Mouse (Mus musculus) liver, postnatal 0 days (tissue): ENCODE data around the gene 1110008P14Rik. TPM values are rescaled to one million over a fixed set of nuclear protein-coding genes. Genes with fewer than 3 reads are reported as not detected.
A peak's percentile ranks its signal among the peaks of the same experiment; 100 is the strongest.

Source experiments
- ATAC-seq: fragments of 200-750 bp; cut with Nextera tagmentation; 2 replicates; pipeline ENCODE4 v1.8.0; 2017; ENCODE audit warnings: mild to moderate bottlenecking, moderate library complexity
- DNase-seq: peaks from one replicate; pipeline ENCODE4 v3.0.0-alpha.2; 2016
- H3K27ac ChIP-seq: fragments of 300-500 bp; sonication (generic); 2 replicates; pipeline ENCODE4 v1.5.1; 2014; ENCODE audit warnings: antibody characterized with exemption, moderate library complexity, mild to moderate bottlenecking, low read depth
- H3K27me3 ChIP-seq: fragments of 300-500 bp; sonication (generic); 2 replicates; pipeline ENCODE4 v1.6.1; 2014; ENCODE audit warnings: low read length, control low read depth, mixed read lengths; ENCODE audit not compliant: insufficient read depth
- H3K36me3 ChIP-seq: fragments of 300-500 bp; sonication (generic); replicated peaks from 2 replicates; pipeline ENCODE4 v1.6.1; 2014; ENCODE audit warnings: mild to moderate bottlenecking, control low read depth, low read length, moderate library complexity, mixed read lengths; ENCODE audit not compliant: insufficient read depth
- H3K4me1 ChIP-seq: fragments of 300-500 bp; sonication (generic); 2 replicates; pipeline ENCODE4 v1.6.1; 2014; ENCODE audit warnings: antibody characterized with exemption, mild to moderate bottlenecking, control low read depth; ENCODE audit not compliant: insufficient read depth
- H3K4me2 ChIP-seq: fragments of 300-500 bp; sonication (generic); 2 replicates; pipeline ENCODE4 v1.6.1; 2014; ENCODE audit warnings: low read depth, mild to moderate bottlenecking, low read length, moderate library complexity, mixed read lengths
- H3K4me3 ChIP-seq: fragments of 300-500 bp; sonication (generic); 2 replicates; pipeline ENCODE4 v1.5.1; 2014; ENCODE audit warnings: low read depth, low read length
- H3K9ac ChIP-seq: fragments of 300-500 bp; sonication (generic); replicated peaks from 2 replicates; pipeline ENCODE4 v1.6.1; 2014; ENCODE audit warnings: mild to moderate bottlenecking, moderate library complexity
- H3K9me3 ChIP-seq: fragments of 300-500 bp; sonication (generic); 2 replicates; pipeline ENCODE4 v1.6.1; 2016; ENCODE audit warnings: mild to moderate bottlenecking, control low read depth, low read length, mixed read lengths
- CTCF ChIP-seq: sonication (generic); IDR thresholded peaks from 2 replicates; pipeline ENCODE4 v1.5.1; 2016; ENCODE audit warnings: antibody characterized with exemption, low read depth
- EP300 ChIP-seq: IDR thresholded peaks from 2 replicates; pipeline ENCODE4 v1.6.1; 2016; ENCODE audit warnings: antibody characterized with exemption, low read depth, mild to moderate bottlenecking
- WGBS: fragments of 180-500 bp; shearing (Covaris S2); extraction: QIAGEN DNeasy Blood & Tissue Kit; methylation state at CpG from one replicate; pipeline ENCODE4 v1.1.7; 2014; ENCODE audit not compliant: insufficient replicate concordance; 5-methylcytosine and 5-hydroxymethylcytosine counted together
- polyA plus RNA-seq: library from polyadenylated mRNA; unstranded; fragments of >200 nt; fragmentation: Nextera tagmentation; extraction: Ambion mirVana; gene quantifications from 2 replicates; pipeline ENCODE4 v1.2.1, GENCODE M21; 2015

1110008P14Rik gene
- polyA plus RNA-seq, 1 experiment from 2014 or later: 32.2 TPM

DNA sequence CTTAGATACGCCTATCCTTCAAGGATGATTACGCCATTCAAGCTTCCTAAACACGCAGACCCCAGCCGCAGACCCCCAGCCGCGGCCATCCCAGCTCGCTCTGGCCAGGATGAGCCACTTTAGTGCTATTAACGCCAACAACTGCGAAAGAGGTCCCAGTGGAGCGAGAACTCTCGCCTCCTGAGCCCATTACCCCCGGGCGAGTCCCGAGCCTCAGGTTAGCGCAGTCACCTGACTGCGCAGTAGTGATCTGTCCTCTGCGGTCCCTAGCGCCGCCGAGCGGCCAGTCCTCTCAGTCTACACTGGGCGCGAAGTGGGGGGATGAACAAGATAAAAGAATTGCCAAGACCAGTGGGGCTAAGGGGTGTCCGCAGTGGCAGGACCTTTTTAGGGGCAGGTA lies 20.3 kb downstream of the 1110008P14Rik start:
- no peaks in the 10 kb centered on the region for H3K27me3 ChIP-seq
- peak; percentile 83 for DNase-seq
- H3K4me2 ChIP-seq: peak overlapping the region; percentile 80
- peaks cover 27% of the 10 kb centered on the region for H3K4me1 ChIP-seq
- H3K36me3 ChIP-seq: peaks cover 9% of the 10 kb centered on the region
- H3K27ac ChIP-seq: peak overlapping the region; percentile 50
- H3K9me3 ChIP-seq: no peaks in the 10 kb centered on the region
- peak overlapping the region; percentile 51 for H3K4me3 ChIP-seq
- H3K9ac ChIP-seq: peak overlapping the region; percentile 51
- peak; percentile 59 for ATAC-seq
- TF ChIP-seq EP300 (no peak), CTCF (peak; percentile 79)
- under 1% methylated on average over 24 of the region's 24 CpGs for WGBS

DNA sequence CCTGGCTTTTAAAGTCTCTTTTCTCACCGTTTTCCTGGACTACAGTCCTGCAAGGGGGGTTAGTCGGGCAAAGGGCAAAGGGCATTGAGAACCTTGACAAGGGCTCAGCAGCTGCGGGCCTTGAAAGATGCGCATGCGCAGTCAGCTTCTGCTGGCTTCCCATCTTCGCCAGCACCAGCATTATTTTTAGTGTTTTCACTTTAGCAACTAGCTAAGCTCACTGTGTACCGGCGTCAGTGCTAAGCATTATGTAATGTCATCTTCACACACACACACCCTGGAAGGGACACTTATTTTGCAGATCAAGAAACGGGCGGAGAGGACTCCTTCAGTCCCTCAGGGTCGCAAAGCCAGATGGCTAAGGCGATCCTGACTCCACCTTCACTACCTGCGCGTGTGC lies 21.0 kb downstream of the 1110008P14Rik start:
- Histone ChIP-seq H3K4me1 (peaks cover 27% of the 10 kb centered on the region), H3K9me3 (no peaks in the 10 kb centered on the region), H3K27ac (peak overlapping the region; percentile 50), H3K4me3 (peak overlapping the region; percentile 51), H3K27me3 (no peaks in the 10 kb centered on the region), H3K4me2 (peak overlapping the region; percentile 80), H3K9ac (peak overlapping the region; percentile 51), H3K36me3 (peaks cover 6% of the 10 kb centered on the region)
- DNase-seq: peak; percentile 82
- no peak for ATAC-seq
- no peak for TF ChIP-seq EP300
- TF ChIP-seq CTCF: no peak
- 5% methylated on average over 14 of the region's 14 CpGs for WGBS

DNA sequence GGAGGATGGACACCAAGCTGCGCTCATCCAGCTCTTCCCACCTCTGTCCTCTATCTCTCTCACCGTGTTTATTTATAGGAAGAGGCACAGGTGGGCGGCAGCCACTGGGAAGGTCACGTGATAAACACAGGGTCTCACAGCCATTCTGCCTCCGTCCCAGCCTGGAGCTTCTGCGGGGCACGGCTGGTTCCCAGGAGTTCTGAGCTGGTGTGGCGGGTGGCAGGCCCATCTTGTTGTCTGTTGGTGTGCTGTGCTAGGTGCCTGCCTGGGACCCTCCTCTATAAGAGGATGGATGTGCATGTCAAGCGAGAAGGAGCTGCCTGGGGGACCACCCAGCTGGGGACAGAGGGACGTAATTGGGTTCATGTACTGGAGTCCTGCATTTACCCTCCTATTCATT lies 23.4 kb downstream of the 1110008P14Rik start:
- H3K4me3 ChIP-seq: no peak overlapping the region
- peaks cover 24% of the 10 kb centered on the region for H3K4me1 ChIP-seq
- no peak overlapping the region for H3K9ac ChIP-seq
- H3K36me3 ChIP-seq: no peaks in the 10 kb centered on the region
- H3K27ac ChIP-seq: no peak overlapping the region
- no peak overlapping the region for H3K4me2 ChIP-seq
- ATAC-seq (no peak), DNase-seq (no peak)
- no peaks in the 10 kb centered on the region for H3K9me3 ChIP-seq
- WGBS: 67% methylated on average over 10 of the region's 10 CpGs
- TF ChIP-seq CTCF (no peak), EP300 (no peak)
- no peaks in the 10 kb centered on the region for H3K27me3 ChIP-seq

DNA sequence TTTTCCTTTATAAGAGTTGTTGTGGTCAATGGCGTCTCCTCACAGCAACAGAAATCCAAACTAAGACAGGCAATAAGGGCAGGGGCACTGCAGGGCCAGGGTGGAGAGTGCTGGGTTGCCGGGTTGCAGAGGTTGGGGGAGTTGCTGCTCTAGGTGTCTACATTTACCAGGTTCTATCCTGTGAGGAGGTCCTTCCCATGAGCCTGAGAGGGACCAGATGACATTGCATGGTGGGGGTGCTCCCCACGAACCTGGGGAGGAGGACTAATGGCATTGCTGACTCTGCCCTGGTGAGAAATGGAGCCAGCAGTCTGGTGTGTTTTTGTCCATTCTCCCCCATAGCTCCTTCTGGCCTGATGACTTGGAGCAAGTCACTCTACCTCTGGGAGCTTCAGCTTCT lies 24.0 kb downstream of the 1110008P14Rik start:
- H3K9ac ChIP-seq: no peak overlapping the region
- H3K4me1 ChIP-seq: peaks cover 27% of the 10 kb centered on the region
- WGBS: 66% methylated on average over 3 of the region's 3 CpGs
- no peak for TF ChIP-seq EP300
- no peaks in the 10 kb centered on the region for H3K9me3 ChIP-seq
- no peak for DNase-seq
- H3K36me3 ChIP-seq: no peaks in the 10 kb centered on the region
- H3K27ac ChIP-seq: no peak overlapping the region
- no peak overlapping the region for H3K4me2 ChIP-seq
- no peak for ATAC-seq
- no peak overlapping the region for H3K4me3 ChIP-seq
- peaks cover 4% of the 10 kb centered on the region for H3K27me3 ChIP-seq

DNA sequence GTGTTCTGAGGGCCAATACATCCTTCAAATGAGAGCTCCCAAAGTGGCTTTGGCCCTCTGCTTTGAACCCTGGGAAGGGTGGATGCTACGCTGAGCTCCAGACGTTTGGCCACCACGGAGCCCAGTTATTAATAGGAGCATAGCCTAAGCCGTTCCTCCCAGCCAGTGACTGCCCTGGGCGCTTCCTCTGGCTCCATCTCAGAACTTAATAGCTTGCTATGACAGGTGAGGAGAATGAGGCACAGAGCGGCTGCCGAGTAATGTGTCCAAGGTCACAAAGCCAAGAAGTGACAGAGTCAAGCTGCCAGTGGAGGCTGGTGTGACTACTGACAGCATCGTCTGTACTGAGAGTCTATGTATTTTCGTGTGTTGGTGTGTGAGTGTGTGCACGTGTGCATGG lies 25.5 kb downstream of the 1110008P14Rik start:
- WGBS: 74% methylated on average over 10 of the region's 10 CpGs
- no peak overlapping the region for H3K9ac ChIP-seq
- H3K36me3 ChIP-seq: no peaks in the 10 kb centered on the region
- ATAC-seq (no peak), DNase-seq (no peak)
- no peak overlapping the region for H3K4me3 ChIP-seq
- H3K9me3 ChIP-seq: no peaks in the 10 kb centered on the region
- no peak overlapping the region for H3K27ac ChIP-seq
- peaks cover 23% of the 10 kb centered on the region for H3K4me1 ChIP-seq
- peaks cover 19% of the 10 kb centered on the region for H3K27me3 ChIP-seq
- TF ChIP-seq CTCF: no peak
- no peak for TF ChIP-seq EP300
- no peak overlapping the region for H3K4me2 ChIP-seq

DNA sequence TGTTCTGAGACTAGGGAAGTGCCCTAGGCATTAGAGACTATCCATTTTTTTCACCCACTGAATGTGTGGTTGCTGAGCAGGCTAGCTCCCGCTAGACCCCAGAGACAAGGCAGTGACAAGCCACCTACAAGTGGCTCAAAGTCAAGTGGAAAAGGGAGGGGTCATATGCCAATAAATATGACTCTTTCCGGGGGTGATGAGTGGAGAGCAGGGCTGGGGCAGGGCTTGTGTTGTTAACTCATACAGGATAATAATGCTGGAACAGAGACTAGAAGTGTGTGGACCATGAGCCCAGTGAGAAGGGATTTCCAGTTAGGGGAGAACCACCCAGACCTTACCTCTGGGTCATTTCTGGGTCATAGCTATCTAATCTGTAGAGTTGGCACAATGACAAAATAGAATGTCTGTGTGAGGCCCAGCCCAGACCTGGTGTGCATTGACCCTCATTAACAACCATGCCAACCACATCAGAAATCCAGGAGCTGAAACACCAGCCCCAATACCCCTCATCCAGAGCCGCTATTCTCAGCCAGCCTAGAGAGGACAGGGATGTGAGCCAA lies 27.3 kb downstream of the 1110008P14Rik start:
- TF ChIP-seq EP300 (no peak), CTCF (no peak)
- Histone ChIP-seq H3K27me3 (peaks cover 22% of the 10 kb centered on the region), H3K4me2 (no peak overlapping the region), H3K36me3 (no peaks in the 10 kb centered on the region), H3K27ac (no peak overlapping the region), H3K9ac (no peak overlapping the region), H3K4me1 (peaks cover 16% of the 10 kb centered on the region), H3K4me3 (no peak overlapping the region), H3K9me3 (no peaks in the 10 kb centered on the region)
- ATAC-seq (no peak), DNase-seq (no peak)
- 80% methylated on average over 3 of the region's 3 CpGs for WGBS

DNA sequence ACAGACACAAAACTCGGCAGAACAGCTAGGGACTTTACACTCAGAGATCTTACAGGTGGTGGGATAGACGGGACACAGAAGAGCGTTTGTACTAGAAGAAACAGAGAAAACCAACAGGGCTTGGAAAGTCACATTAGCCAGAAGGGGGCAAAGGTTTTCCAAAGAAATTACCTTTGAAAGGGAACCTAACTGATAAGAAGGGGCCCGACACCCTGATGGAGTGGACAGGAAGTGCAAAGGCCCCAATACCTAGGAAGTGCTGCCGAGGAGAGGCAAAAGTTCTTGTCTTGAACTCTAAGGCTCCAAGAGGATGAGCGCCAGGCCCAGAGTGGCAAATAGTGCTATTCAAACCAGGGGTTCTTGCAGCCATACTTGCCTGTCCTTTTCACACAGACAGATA lies 27.9 kb downstream of the 1110008P14Rik start:
- H3K4me3 ChIP-seq: no peak overlapping the region
- ATAC-seq: no peak
- H3K9ac ChIP-seq: no peak overlapping the region
- no peak for DNase-seq
- H3K4me2 ChIP-seq: no peak overlapping the region
- no peaks in the 10 kb centered on the region for H3K9me3 ChIP-seq
- peaks cover 22% of the 10 kb centered on the region for H3K27me3 ChIP-seq
- peaks cover 16% of the 10 kb centered on the region for H3K4me1 ChIP-seq
- H3K36me3 ChIP-seq: no peaks in the 10 kb centered on the region
- no peak overlapping the region for H3K27ac ChIP-seq
- no peak for TF ChIP-seq CTCF
- TF ChIP-seq EP300: no peak
- 49% methylated on average over 6 of the region's 6 CpGs for WGBS
